Mouse (Mus musculus): ENCODE data around the gene Rph3a. TPM values are rescaled to one million over a fixed set of nuclear protein-coding genes. Genes with fewer than 3 reads are reported as not detected.
A peak's percentile ranks its signal among the peaks of the same experiment; 100 is the strongest.
"Not testable (repeated sequence)": the region's sequence is repeated elsewhere in the genome, so short reads cannot be mapped to it uniquely, and the experiment has no call there.

Gene Rph3a
- total and polyA plus RNA-seq, 2 experiments from 2014 or later = 36.4 to 44.1 TPM

- no peak for TF ChIP-seq CTCF (IDR thresholded peaks at IDR 0.05; ENCODE audit: low read depth)
- 79% methylated on average over 3 of the region's 3 CpGs for WGBS
- ATAC-seq (no peak), DNase-seq (no peak)
- H3K27me3 ChIP-seq (ENCODE audit: insufficient read depth, low read length) = no peaks in the 10 kb centered on the region
- no peaks in the 10 kb centered on the region for H3K36me3 ChIP-seq (ENCODE audit: insufficient read depth)
- no peak overlapping the region for H3K9ac ChIP-seq
- H3K4me1 ChIP-seq (ENCODE audit: insufficient read depth) = no peaks in the 10 kb centered on the region
- H3K4me2 ChIP-seq (ENCODE audit: low read depth) = no peak overlapping the region
- no peak overlapping the region for H3K4me3 ChIP-seq (ENCODE audit: low read depth, low read length)
- H3K27ac ChIP-seq (ENCODE audit: low read depth, low read length) = no peak overlapping the region
- H3K9me3 ChIP-seq (ENCODE audit: low read length) = no peaks in the 10 kb centered on the region
Measured at GRCm38 (mm10) chr5:120920296-120920695, 89.6 kb downstream of the Rph3a start.

GRCm38 (mm10) chr5:120919156-120919935 is 90.5 kb downstream of the Rph3a start:
- H3K4me2 ChIP-seq (ENCODE audit: low read depth); ATAC-seq; H3K9ac ChIP-seq; H3K36me3 ChIP-seq (ENCODE audit: insufficient read depth); DNase-seq; H3K9me3 ChIP-seq (ENCODE audit: low read length); H3K27ac ChIP-seq (ENCODE audit: low read depth, low read length); H3K4me1 ChIP-seq (ENCODE audit: insufficient read depth); H3K4me3 ChIP-seq (ENCODE audit: low read depth, low read length); H3K27me3 ChIP-seq (ENCODE audit: insufficient read depth, low read length): not testable (repeated sequence)
- 75% methylated on average over 2 of the region's 2 CpGs for WGBS

GRCm38 (mm10) chr5:120914204-120914603 is 95.7 kb downstream of the Rph3a start, which contains the start of gene Oas1d:
TSS of gene Oas1d (plus strand) at chr5:120914536.
- ATAC-seq; H3K9me3 ChIP-seq (ENCODE audit: low read length); H3K4me1 ChIP-seq (ENCODE audit: insufficient read depth); H3K4me3 ChIP-seq (ENCODE audit: low read depth, low read length); H3K9ac ChIP-seq; DNase-seq; H3K4me2 ChIP-seq (ENCODE audit: low read depth); H3K27ac ChIP-seq (ENCODE audit: low read depth, low read length); H3K36me3 ChIP-seq (ENCODE audit: insufficient read depth); H3K27me3 ChIP-seq (ENCODE audit: insufficient read depth, low read length): not testable (repeated sequence)
- 53% methylated on average over 8 of the region's 8 CpGs for WGBS
- peak; percentile 24; the same call in 1 of the 2 replicates for TF ChIP-seq CTCF (IDR thresholded peaks at IDR 0.05; ENCODE audit: low read depth)

GRCm38 (mm10) chr5:120908196-120908920 is 101.5 kb downstream of the Rph3a start:
- no peak for TF ChIP-seq CTCF (IDR thresholded peaks at IDR 0.05; ENCODE audit: low read depth)
- no peak overlapping the region for H3K9ac ChIP-seq
- H3K4me2 ChIP-seq (ENCODE audit: low read depth) = no peak overlapping the region
- no peaks in the 10 kb centered on the region for H3K4me1 ChIP-seq (ENCODE audit: insufficient read depth)
- no peaks in the 10 kb centered on the region for H3K27me3 ChIP-seq (ENCODE audit: insufficient read depth, low read length)
- H3K27ac ChIP-seq (ENCODE audit: low read depth, low read length) = no peak overlapping the region
- DNase-seq (no peak), ATAC-seq (no peak)
- no peaks in the 10 kb centered on the region for H3K9me3 ChIP-seq (ENCODE audit: low read length)
- no peak overlapping the region for H3K4me3 ChIP-seq (ENCODE audit: low read depth, low read length)
- WGBS = 56% methylated on average over 7 of the region's 7 CpGs
- H3K36me3 ChIP-seq (ENCODE audit: insufficient read depth) = no peaks in the 10 kb centered on the region

GRCm38 (mm10) chr5:120906791-120907733 is 102.8 kb downstream of the Rph3a start, which contains the start of gene Oas1a:
TSS of gene Oas1a (minus strand) at chr5:120907521.
- WGBS = 36% methylated on average over 8 of the region's 12 CpGs
- not testable (repeated sequence) for H3K4me3 ChIP-seq (ENCODE audit: low read depth, low read length); H3K4me2 ChIP-seq (ENCODE audit: low read depth); ATAC-seq; H3K27me3 ChIP-seq (ENCODE audit: insufficient read depth, low read length); H3K36me3 ChIP-seq (ENCODE audit: insufficient read depth); H3K9me3 ChIP-seq (ENCODE audit: low read length); DNase-seq; H3K4me1 ChIP-seq (ENCODE audit: insufficient read depth); H3K27ac ChIP-seq (ENCODE audit: low read depth, low read length); H3K9ac ChIP-seq

- no peak overlapping the region for H3K4me3 ChIP-seq (ENCODE audit: low read depth, low read length)
- TF ChIP-seq CTCF (IDR thresholded peaks at IDR 0.05; ENCODE audit: low read depth) = no peak
- H3K9ac ChIP-seq = no peak overlapping the region
- 0 out of 2 replicates have a peak, but pooled peaks cover 3% of the 10 kb centered on the region for H3K9me3 ChIP-seq (ENCODE audit: low read length)
- no peaks in the 10 kb centered on the region for H3K36me3 ChIP-seq (ENCODE audit: insufficient read depth)
- 95% methylated on average over 5 of the region's 5 CpGs for WGBS
- ATAC-seq (no peak), DNase-seq (no peak)
- H3K4me2 ChIP-seq (ENCODE audit: low read depth) = no peak overlapping the region
- H3K4me1 ChIP-seq (ENCODE audit: insufficient read depth) = no peaks in the 10 kb centered on the region
- H3K27me3 ChIP-seq (ENCODE audit: insufficient read depth, low read length) = no peaks in the 10 kb centered on the region
- H3K27ac ChIP-seq (ENCODE audit: low read depth, low read length) = no peak overlapping the region
Measured at GRCm38 (mm10) chr5:120902056-120902455, 107.8 kb downstream of the Rph3a start.

All from forebrain, postnatal 0 days (tissue).